Mouse (Mus musculus): ENCODE results near the gene Ush2a. TPM values are rescaled to one million over a fixed set of nuclear protein-coding genes. Genes with fewer than 3 reads are reported as not detected.

Ush2a gene
- polyA plus RNA-seq, 1 experiment: not detected

GRCm38 (mm10) chr1:188267127-188267722 is 5.4 kb downstream of the Ush2a start:
- TF ChIP-seq POLR2A (IDR thresholded peaks at IDR 0.05; ENCODE audit: insufficient read depth, low read depth, low read length) (no peak), CTCF (IDR thresholded peaks at IDR 0.05; ENCODE audit: insufficient read depth, low read depth, low read length) (no peak)
- H3K4me1 ChIP-seq (ENCODE audit: control insufficient read depth, insufficient read depth, low read length): no peaks in the 10 kb centered on the region
- H3K27ac ChIP-seq (ENCODE audit: insufficient read depth, low read depth, low read length): no peak overlapping the region
- H3K4me3 ChIP-seq (ENCODE audit: insufficient read depth, low read depth, low read length): no peak overlapping the region
- 84% methylated on average over 11 of the region's 11 CpGs for WGBS

- no peak overlapping the region for H3K27ac ChIP-seq (ENCODE audit: insufficient read depth, low read depth, low read length)
Observed at GRCm38 (mm10) chr1:188269071-188269470, 7.2 kb downstream of the Ush2a start.

GRCm38 (mm10) chr1:188313303-188313702 is 51.5 kb downstream of the Ush2a start:
- no peak overlapping the region for H3K4me3 ChIP-seq (ENCODE audit: insufficient read depth, low read depth, low read length)
- H3K4me1 ChIP-seq (ENCODE audit: control insufficient read depth, insufficient read depth, low read length): no peaks in the 10 kb centered on the region
- WGBS: 74% methylated on average over 7 of the region's 7 CpGs
- no peak overlapping the region for H3K27ac ChIP-seq (ENCODE audit: insufficient read depth, low read depth, low read length)
- TF ChIP-seq CTCF (IDR thresholded peaks at IDR 0.05; ENCODE audit: insufficient read depth, low read depth, low read length) (no peak), POLR2A (IDR thresholded peaks at IDR 0.05; ENCODE audit: insufficient read depth, low read depth, low read length) (no peak)

More at GRCm38 (mm10) chr1:188269071-188269470, 7.2 kb downstream of the Ush2a start:
- H3K4me1 ChIP-seq (ENCODE audit: control insufficient read depth, insufficient read depth, low read length): no peaks in the 10 kb centered on the region
- 58% methylated on average over 6 of the region's 6 CpGs for WGBS
- no peak for TF ChIP-seq POLR2A (IDR thresholded peaks at IDR 0.05; ENCODE audit: insufficient read depth, low read depth, low read length)
- no peak for TF ChIP-seq CTCF (IDR thresholded peaks at IDR 0.05; ENCODE audit: insufficient read depth, low read depth, low read length)
- no peak overlapping the region for H3K4me3 ChIP-seq (ENCODE audit: insufficient read depth, low read depth, low read length)

- H3K4me1 ChIP-seq (ENCODE audit: control insufficient read depth, insufficient read depth, low read length): no peaks in the 10 kb centered on the region
- 91% methylated on average over 5 of the region's 5 CpGs for WGBS
- no peak for TF ChIP-seq CTCF (IDR thresholded peaks at IDR 0.05; ENCODE audit: insufficient read depth, low read depth, low read length)
- no peak for TF ChIP-seq POLR2A (IDR thresholded peaks at IDR 0.05; ENCODE audit: insufficient read depth, low read depth, low read length)
- H3K4me3 ChIP-seq (ENCODE audit: insufficient read depth, low read depth, low read length): no peak overlapping the region
- H3K27ac ChIP-seq (ENCODE audit: insufficient read depth, low read depth, low read length): no peak overlapping the region
Observed at GRCm38 (mm10) chr1:188316574-188316973, 54.8 kb downstream of the Ush2a start.

- no peak for TF ChIP-seq CTCF (IDR thresholded peaks at IDR 0.05; ENCODE audit: insufficient read depth, low read depth, low read length)
- TF ChIP-seq POLR2A (IDR thresholded peaks at IDR 0.05; ENCODE audit: insufficient read depth, low read depth, low read length): no peak
- WGBS: 90% methylated on average over 4 of the region's 4 CpGs
- no peaks in the 10 kb centered on the region for H3K4me1 ChIP-seq (ENCODE audit: control insufficient read depth, insufficient read depth, low read length)
- H3K4me3 ChIP-seq (ENCODE audit: insufficient read depth, low read depth, low read length): no peak overlapping the region
- H3K27ac ChIP-seq (ENCODE audit: insufficient read depth, low read depth, low read length): no peak overlapping the region
Observed at GRCm38 (mm10) chr1:188320204-188320603, 58.4 kb downstream of the Ush2a start.

- WGBS: 88% methylated on average over 7 of the region's 7 CpGs
- TF ChIP-seq CTCF (IDR thresholded peaks at IDR 0.05; ENCODE audit: insufficient read depth, low read depth, low read length): no peak
- TF ChIP-seq POLR2A (IDR thresholded peaks at IDR 0.05; ENCODE audit: insufficient read depth, low read depth, low read length): no peak
Observed at GRCm38 (mm10) chr1:188321534-188321933, 59.7 kb downstream of the Ush2a start.

GRCm38 (mm10) chr1:188330406-188330805 is 68.6 kb downstream of the Ush2a start:
- TF ChIP-seq POLR2A (IDR thresholded peaks at IDR 0.05; ENCODE audit: insufficient read depth, low read depth, low read length) (no peak), CTCF (IDR thresholded peaks at IDR 0.05; ENCODE audit: insufficient read depth, low read depth, low read length) (no peak)
- H3K27ac ChIP-seq (ENCODE audit: insufficient read depth, low read depth, low read length): no peak overlapping the region
- H3K4me3 ChIP-seq (ENCODE audit: insufficient read depth, low read depth, low read length): no peak overlapping the region
- H3K4me1 ChIP-seq (ENCODE audit: control insufficient read depth, insufficient read depth, low read length): peaks cover 2% of the 10 kb centered on the region; the same call in 1 of the 2 replicates
- 89% methylated on average over 2 of the region's 2 CpGs for WGBS

More at GRCm38 (mm10) chr1:188321534-188321933, 59.7 kb downstream of the Ush2a start:
- Histone ChIP-seq H3K27ac (ENCODE audit: insufficient read depth, low read depth, low read length) (no peak overlapping the region), H3K4me1 (ENCODE audit: control insufficient read depth, insufficient read depth, low read length) (no peaks in the 10 kb centered on the region), H3K4me3 (ENCODE audit: insufficient read depth, low read depth, low read length) (no peak overlapping the region)

GRCm38 (mm10) chr1:188333936-188334335 is 72.1 kb downstream of the Ush2a start:
- 67% methylated on average over 2 of the region's 2 CpGs for WGBS
- Histone ChIP-seq H3K4me3 (ENCODE audit: insufficient read depth, low read depth, low read length) (no peak overlapping the region), H3K4me1 (ENCODE audit: control insufficient read depth, insufficient read depth, low read length) (no peaks in the 10 kb centered on the region), H3K27ac (ENCODE audit: insufficient read depth, low read depth, low read length) (no peak overlapping the region)
- TF ChIP-seq POLR2A (IDR thresholded peaks at IDR 0.05; ENCODE audit: insufficient read depth, low read depth, low read length) (no peak), CTCF (IDR thresholded peaks at IDR 0.05; ENCODE audit: insufficient read depth, low read depth, low read length) (no peak)

- WGBS: 64% methylated on average over 2 of the region's 2 CpGs
- no peak for TF ChIP-seq POLR2A (IDR thresholded peaks at IDR 0.05; ENCODE audit: insufficient read depth, low read depth, low read length)
- TF ChIP-seq CTCF (IDR thresholded peaks at IDR 0.05; ENCODE audit: insufficient read depth, low read depth, low read length): no peak
- no peak overlapping the region for H3K4me3 ChIP-seq (ENCODE audit: insufficient read depth, low read depth, low read length)
Observed at GRCm38 (mm10) chr1:188347762-188348161, 85.9 kb downstream of the Ush2a start.

More at GRCm38 (mm10) chr1:188347762-188348161, 85.9 kb downstream of the Ush2a start:
- no peak overlapping the region for H3K27ac ChIP-seq (ENCODE audit: insufficient read depth, low read depth, low read length)
- H3K4me1 ChIP-seq (ENCODE audit: control insufficient read depth, insufficient read depth, low read length): no peaks in the 10 kb centered on the region

Data from olfactory bulb, adult 2 months (tissue).